Mouse (Mus musculus) midbrain, embryonic 10.5 days (tissue): ENCODE measurements around the gene Foxe1. TPM values are rescaled to one million over a fixed set of nuclear protein-coding genes. Genes with fewer than 3 reads are reported as not detected.

Experiments
- DNase-seq: peaks from one replicate; pipeline ENCODE4 v3.0.0-alpha.2; 2017; ENCODE audit warnings: low spot score
- H3K27ac ChIP-seq: fragments of 300-500 bp; sonication (generic); replicated peaks from 2 replicates; pipeline ENCODE4 v1.5.1; 2016; ENCODE audit warnings: mild to moderate bottlenecking
- H3K27me3 ChIP-seq: fragments of 300-500 bp; sonication (generic); 2 replicates; pipeline ENCODE4 v1.6.1; 2016; ENCODE audit warnings: low read depth, mild to moderate bottlenecking; ENCODE audit not compliant: poor library complexity, severe bottlenecking
- H3K36me3 ChIP-seq: fragments of 300-500 bp; sonication (generic); 2 replicates; pipeline ENCODE4 v1.6.1; 2016; ENCODE audit warnings: mild to moderate bottlenecking, moderate library complexity
- H3K4me1 ChIP-seq: fragments of 300-500 bp; sonication (generic); 2 replicates; pipeline ENCODE4 v1.6.1; 2016
- H3K4me3 ChIP-seq: fragments of 300-500 bp; sonication (generic); 2 replicates; pipeline ENCODE4 v1.5.1; 2016; ENCODE audit warnings: mild to moderate bottlenecking, moderate library complexity
- H3K9me3 ChIP-seq: fragments of 300-500 bp; sonication (generic); replicated peaks from 2 replicates; pipeline ENCODE4 v1.6.1; 2016; ENCODE audit warnings: mild to moderate bottlenecking
- WGBS: fragments of 180-500 bp; shearing (Covaris S2); methylation state at CpG from one replicate; pipeline ENCODE4 v1.1.7; 2016; 5-methylcytosine and 5-hydroxymethylcytosine counted together
- polyA plus RNA-seq: library from polyadenylated mRNA; unstranded; fragments of >200 nt; fragmentation: Nextera tagmentation; extraction: Ambion mirVana; gene quantifications from 2 replicates; pipeline ENCODE4 v1.2.1, GENCODE M21; 2016

Gene Foxe1
- polyA plus RNA-seq, 1 experiment from 2014 or later = 0.07 TPM

GRCm38 (mm10) chr4:46389013-46389611, 45.7 kb downstream of the Foxe1 start, which contains the start of gene Trmo:
Gene Trmo (minus strand): TSS chr4:46389437.
- no peaks in the 10 kb centered on the region for H3K9me3 ChIP-seq
- WGBS = under 1% methylated on average over 56 of the region's 56 CpGs
- DNase-seq = peak; percentile 95
- no peaks in the 10 kb centered on the region for H3K27me3 ChIP-seq
- H3K4me1 ChIP-seq = peaks cover 12% of the 10 kb centered on the region
- peaks cover 34% of the 10 kb centered on the region for H3K36me3 ChIP-seq
- peak within 1 kb of the TSS; percentile 73 for H3K4me3 ChIP-seq
- H3K27ac ChIP-seq = peak within 1 kb of the TSS; percentile 99

DNA sequence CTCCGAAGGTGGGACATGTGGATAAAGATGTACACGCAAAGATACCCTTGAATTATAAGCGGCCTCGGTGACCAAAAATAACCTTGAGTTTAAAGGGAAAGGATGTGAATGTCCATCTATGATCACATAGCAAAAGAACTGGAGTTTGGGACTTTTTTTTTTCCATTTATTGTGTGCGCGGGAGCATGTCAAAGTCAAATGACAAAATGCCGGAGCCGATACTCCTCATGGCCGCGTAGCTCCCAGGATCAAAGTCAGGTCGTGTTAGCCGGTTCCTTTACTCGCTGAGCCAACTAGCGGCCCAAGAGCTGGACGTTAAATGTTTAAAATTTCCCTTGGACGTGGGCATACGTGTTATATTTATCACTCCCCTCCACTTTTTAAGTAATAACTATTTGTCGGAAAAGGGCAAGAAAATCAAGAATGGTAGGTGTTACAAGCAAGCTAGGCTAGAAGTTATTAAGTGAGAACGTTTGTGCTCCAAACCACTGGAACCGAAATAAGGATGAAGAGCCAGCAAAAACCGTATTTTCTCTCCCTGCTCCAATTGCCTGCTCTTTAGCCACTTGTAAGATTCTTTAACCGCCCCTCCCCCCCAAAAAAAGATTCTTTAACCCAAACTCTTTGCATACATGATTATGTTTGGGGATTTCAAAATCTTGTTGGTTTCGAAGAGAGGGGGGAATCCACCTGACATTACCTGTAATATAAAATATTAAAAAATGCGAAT, 46.4 kb downstream of the Foxe1 start:
- peak; percentile 64 for DNase-seq
- Histone ChIP-seq H3K4me3 (peak overlapping the region; percentile 73), H3K9me3 (no peaks in the 10 kb centered on the region), H3K27ac (peak overlapping the region; percentile 99), H3K4me1 (peaks cover 12% of the 10 kb centered on the region), H3K36me3 (peaks cover 27% of the 10 kb centered on the region), H3K27me3 (no peaks in the 10 kb centered on the region)
- 2% methylated on average over 24 of the region's 24 CpGs for WGBS

GRCm38 (mm10) chr4:46390390-46390970, 47.1 kb downstream of the Foxe1 start:
- peak overlapping the region; percentile 73 for H3K4me3 ChIP-seq
- H3K27me3 ChIP-seq = no peaks in the 10 kb centered on the region
- H3K9me3 ChIP-seq = no peaks in the 10 kb centered on the region
- peaks cover 12% of the 10 kb centered on the region for H3K4me1 ChIP-seq
- H3K27ac ChIP-seq = peak overlapping the region; percentile 99
- H3K36me3 ChIP-seq = peaks cover 20% of the 10 kb centered on the region
- DNase-seq = peak; percentile 82
- 23% methylated on average over 9 of the region's 9 CpGs for WGBS

DNA sequence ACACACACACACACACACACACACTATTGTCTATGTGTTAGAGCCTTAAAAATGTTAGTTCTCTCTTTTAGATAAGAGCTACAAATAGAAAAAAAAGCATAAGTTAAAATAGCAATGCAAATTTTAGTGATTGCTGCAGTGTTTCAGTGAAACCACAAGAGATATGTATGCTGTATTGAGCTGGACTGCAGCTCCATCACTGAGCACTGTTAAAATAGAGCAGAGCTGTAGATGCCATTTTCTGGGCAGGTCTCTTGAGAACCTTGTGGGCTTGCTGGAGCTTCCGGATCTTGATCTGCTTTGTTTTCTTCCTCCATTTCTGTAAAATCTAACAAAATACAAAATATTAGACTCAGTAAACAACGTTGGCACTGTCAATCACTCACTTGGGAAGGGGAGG, 51.0 kb downstream of the Foxe1 start:
- H3K27me3 ChIP-seq = no peaks in the 10 kb centered on the region
- H3K36me3 ChIP-seq = no peaks in the 10 kb centered on the region
- DNase-seq = no peak
- no peak overlapping the region for H3K4me3 ChIP-seq
- peaks cover 9% of the 10 kb centered on the region for H3K4me1 ChIP-seq
- H3K27ac ChIP-seq = no peak overlapping the region
- H3K9me3 ChIP-seq = no peaks in the 10 kb centered on the region
- WGBS = 86% methylated on average over 2 of the region's 2 CpGs

GRCm38 (mm10) chr4:46395736-46396135, 52.3 kb downstream of the Foxe1 start:
- H3K27me3 ChIP-seq = no peaks in the 10 kb centered on the region
- WGBS = 42% methylated on average over 5 of the region's 5 CpGs
- no peaks in the 10 kb centered on the region for H3K4me1 ChIP-seq
- no peak for DNase-seq
- H3K36me3 ChIP-seq = no peaks in the 10 kb centered on the region
- H3K4me3 ChIP-seq = no peak overlapping the region
- H3K9me3 ChIP-seq = 0 out of 2 replicates have a peak, but pooled peaks cover 6% of the 10 kb centered on the region
- H3K27ac ChIP-seq = no peak overlapping the region

Other genes starting within 250 kb of the Foxe1 start
- gene Ncbp1, start 205.0 kb upstream of the Foxe1 start, polyA plus RNA-seq = 127 and 133 TPM in 2 replicates
- gene Tstd2, start 204.9 kb upstream of the Foxe1 start, polyA plus RNA-seq = 62.8 and 63.6 TPM in 2 replicates
- gene Xpa, start 147.3 kb upstream of the Foxe1 start, polyA plus RNA-seq = 20.9 and 21.7 TPM in 2 replicates
- gene Trmo, start 45.8 kb downstream of the Foxe1 start, polyA plus RNA-seq = 10.7 and 12.9 TPM in 2 replicates
- 13.4 and 14.5 TPM in 2 replicates for gene Hemgn, start 69.9 kb downstream of the Foxe1 start, polyA plus RNA-seq
- 345 and 414 TPM in 2 replicates for gene Anp32b, start 107.3 kb downstream of the Foxe1 start, polyA plus RNA-seq
- gene Nans, start 145.6 kb downstream of the Foxe1 start, polyA plus RNA-seq = 77.1 and 80.6 TPM in 2 replicates
- 0.62 and 0.63 TPM in 2 replicates for gene Trim14, start 192.5 kb downstream of the Foxe1 start, polyA plus RNA-seq